Mouse (Mus musculus): ENCODE data around the gene Acvr1c. TPM values are rescaled to one million over a fixed set of nuclear protein-coding genes. Genes with fewer than 3 reads are reported as not detected.

Acvr1c gene
- polyA plus RNA-seq, 1 experiment from 2014 or later = 0.04 TPM

DNA sequence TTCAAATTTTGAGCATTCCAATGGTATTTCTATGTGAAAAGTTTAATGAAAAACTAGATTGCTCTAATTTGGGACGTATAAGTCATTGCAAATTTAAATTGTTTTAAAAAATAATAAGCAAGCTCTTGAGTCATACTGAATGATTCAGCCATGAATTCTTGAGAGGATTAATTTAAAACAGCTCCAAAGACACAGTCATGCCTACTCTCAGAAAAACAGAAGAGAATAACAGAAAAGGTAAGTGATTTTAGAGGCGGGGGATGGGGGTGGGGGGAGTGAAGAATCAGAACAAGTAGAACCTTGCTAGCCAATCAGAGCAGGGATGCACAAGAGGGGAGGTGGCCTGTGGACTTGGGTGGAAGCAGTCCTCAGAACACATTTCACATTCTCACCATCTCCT, 7.0 kb downstream of the Acvr1c start:
- Histone ChIP-seq H3K4me1 (replicated peaks; ENCODE audit: insufficient read depth, low read length) (no peaks in the 10 kb centered on the region), H3K9ac (ENCODE audit: low read depth, low read length) (no peak overlapping the region), H3K36me3 (ENCODE audit: insufficient read depth, low read length) (no peaks in the 10 kb centered on the region), H3K4me2 (ENCODE audit: low read length) (no peak overlapping the region), H3K4me3 (replicated peaks; ENCODE audit: low read depth, low read length) (no peak overlapping the region), H3K27ac (no peak overlapping the region), H3K9me3 (replicated peaks; ENCODE audit: low read length) (no peaks in the 10 kb centered on the region), H3K27me3 (ENCODE audit: insufficient read depth, low read length) (no peaks in the 10 kb centered on the region)
- no peak for ATAC-seq (replicated peaks; ENCODE audit: low FRiP score, low read depth)
- DNase-seq (ENCODE audit: low spot score) = no peak
- TF ChIP-seq CTCF (IDR thresholded peaks at IDR 0.05; ENCODE audit: low read depth) = no peak
- WGBS = 87% methylated on average over 2 of the region's 2 CpGs

DNA sequence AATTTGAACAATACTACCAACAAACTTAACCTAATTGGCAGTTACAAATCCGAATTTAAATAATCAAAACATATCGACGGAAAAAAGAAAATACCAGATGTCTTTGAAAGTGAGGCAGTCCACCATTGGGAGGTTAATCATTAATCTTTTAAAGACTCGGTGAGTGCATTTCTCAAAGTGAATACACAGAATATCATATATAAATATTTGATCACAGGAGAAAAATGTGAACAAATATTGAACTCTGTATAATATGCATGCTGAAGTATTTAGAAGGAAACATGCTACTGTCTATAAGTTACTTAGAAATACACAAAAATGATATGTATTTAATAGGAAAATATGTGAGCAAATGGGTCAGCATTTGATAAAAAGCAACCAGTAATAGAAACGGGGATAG, 21.0 kb downstream of the Acvr1c start:
- ATAC-seq (replicated peaks; ENCODE audit: low FRiP score, low read depth) = no peak
- Histone ChIP-seq H3K4me3 (replicated peaks; ENCODE audit: low read depth, low read length) (no peak overlapping the region), H3K9ac (ENCODE audit: low read depth, low read length) (no peak overlapping the region), H3K27me3 (ENCODE audit: insufficient read depth, low read length) (no peaks in the 10 kb centered on the region), H3K4me1 (replicated peaks; ENCODE audit: insufficient read depth, low read length) (no peaks in the 10 kb centered on the region), H3K36me3 (ENCODE audit: insufficient read depth, low read length) (no peaks in the 10 kb centered on the region), H3K9me3 (replicated peaks; ENCODE audit: low read length) (no peaks in the 10 kb centered on the region), H3K27ac (no peak overlapping the region), H3K4me2 (ENCODE audit: low read length) (no peak overlapping the region)
- TF ChIP-seq CTCF (IDR thresholded peaks at IDR 0.05; ENCODE audit: low read depth) = no peak
- DNase-seq (ENCODE audit: low spot score) = no peak
- 71% methylated on average over 5 of the region's 5 CpGs for WGBS

DNA sequence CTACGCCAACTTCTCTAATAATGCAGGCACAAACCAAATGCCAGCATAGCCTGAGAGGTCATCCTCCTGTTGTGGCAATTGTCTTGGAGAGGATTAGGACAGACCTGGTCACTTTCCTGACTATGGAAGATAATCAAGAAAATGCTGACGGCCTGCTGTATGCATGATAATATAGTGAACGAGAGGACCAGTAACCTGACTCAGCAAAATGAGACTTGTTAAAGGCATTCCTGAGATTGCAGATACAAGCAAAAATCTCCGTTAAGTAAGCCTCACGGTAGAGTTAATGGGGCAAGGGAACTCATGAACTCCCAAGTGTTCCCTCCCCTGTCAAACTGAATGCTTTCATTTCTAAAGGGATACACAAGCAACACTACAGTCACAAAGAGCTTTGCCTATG, 28.1 kb downstream of the Acvr1c start:
- Histone ChIP-seq H3K4me3 (replicated peaks; ENCODE audit: low read depth, low read length) (no peak overlapping the region), H3K36me3 (ENCODE audit: insufficient read depth, low read length) (no peaks in the 10 kb centered on the region), H3K27ac (no peak overlapping the region), H3K4me2 (ENCODE audit: low read length) (no peak overlapping the region), H3K9me3 (replicated peaks; ENCODE audit: low read length) (no peaks in the 10 kb centered on the region), H3K27me3 (ENCODE audit: insufficient read depth, low read length) (no peaks in the 10 kb centered on the region), H3K4me1 (replicated peaks; ENCODE audit: insufficient read depth, low read length) (no peaks in the 10 kb centered on the region), H3K9ac (ENCODE audit: low read depth, low read length) (no peak overlapping the region)
- WGBS = 64% methylated on average over 5 of the region's 5 CpGs
- no peak for DNase-seq (ENCODE audit: low spot score)
- ATAC-seq (replicated peaks; ENCODE audit: low FRiP score, low read depth) = no peak
- no peak for TF ChIP-seq CTCF (IDR thresholded peaks at IDR 0.05; ENCODE audit: low read depth)

DNA sequence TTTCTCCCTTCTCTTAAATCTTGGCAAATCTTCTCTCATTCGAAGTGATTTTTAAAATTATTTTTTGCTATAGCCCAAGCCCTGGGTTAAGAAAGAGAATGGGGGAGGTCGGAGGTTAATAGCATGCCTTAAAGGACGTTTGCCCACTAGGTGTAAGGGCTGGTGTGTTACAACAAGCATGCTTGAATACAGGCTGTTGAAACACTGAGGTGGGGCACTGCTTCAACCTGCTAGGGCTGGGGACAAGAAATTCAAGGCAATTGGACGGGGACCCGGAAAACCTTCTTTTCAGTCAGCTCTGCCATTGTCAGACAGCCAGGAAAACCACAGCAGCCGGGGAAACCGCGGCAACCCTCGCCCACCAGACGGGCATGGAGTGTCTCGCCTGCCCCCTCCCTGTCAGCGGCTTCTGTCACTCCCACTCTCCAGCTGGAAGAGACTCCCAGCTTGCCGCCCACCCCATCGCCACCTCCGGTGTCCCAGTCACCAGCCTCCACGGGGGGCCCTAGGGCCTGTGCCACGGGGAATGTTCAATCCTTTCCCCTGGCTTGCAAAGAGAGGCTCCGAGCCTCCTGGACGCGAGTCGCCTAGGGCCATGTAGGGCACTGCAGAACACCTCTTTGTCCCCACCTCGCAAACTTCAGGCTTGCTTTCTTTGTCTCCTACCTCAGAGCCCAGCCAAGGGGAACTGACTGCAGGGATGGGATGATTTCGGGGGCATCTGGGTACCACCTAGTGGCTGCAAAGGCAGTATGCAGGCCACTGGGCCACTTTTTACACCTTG, 33.4 kb downstream of the Acvr1c start:
- 17% methylated on average over 23 of the region's 23 CpGs for WGBS
- ATAC-seq (replicated peaks; ENCODE audit: low FRiP score, low read depth) (peak; percentile 83), DNase-seq (ENCODE audit: low spot score) (peak; percentile 67)
- Histone ChIP-seq H3K4me3 (replicated peaks; ENCODE audit: low read depth, low read length) (peak overlapping the region; percentile 27), H3K4me1 (replicated peaks; ENCODE audit: insufficient read depth, low read length) (no peaks in the 10 kb centered on the region), H3K9ac (ENCODE audit: low read depth, low read length) (peak overlapping the region; percentile 49), H3K27ac (no peak overlapping the region), H3K27me3 (ENCODE audit: insufficient read depth, low read length) (no peaks in the 10 kb centered on the region), H3K9me3 (replicated peaks; ENCODE audit: low read length) (no peaks in the 10 kb centered on the region), H3K4me2 (ENCODE audit: low read length) (peak overlapping the region; percentile 73), H3K36me3 (ENCODE audit: insufficient read depth, low read length) (no peaks in the 10 kb centered on the region)
- peak; percentile 71 for TF ChIP-seq CTCF (IDR thresholded peaks at IDR 0.05; ENCODE audit: low read depth)

DNA sequence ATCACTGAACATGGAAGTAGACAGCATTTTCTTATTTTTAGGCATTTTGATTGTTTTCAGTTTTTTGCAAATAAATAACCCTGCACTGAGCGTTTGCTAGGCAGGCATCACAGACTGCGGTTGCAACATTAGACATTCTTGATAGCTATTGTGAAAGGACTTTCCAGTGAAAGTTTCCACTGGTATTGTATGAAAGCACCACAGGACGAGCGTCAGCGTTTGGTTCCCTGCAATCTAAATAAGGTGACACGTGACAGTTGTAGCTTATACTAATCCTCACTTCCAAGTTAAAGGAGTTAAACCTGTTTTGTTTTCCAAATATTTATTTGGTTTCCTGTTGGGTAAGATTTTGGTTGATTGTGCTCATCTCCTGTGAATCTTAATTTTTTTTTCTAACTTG, 34.4 kb downstream of the Acvr1c start:
- H3K4me2 ChIP-seq (ENCODE audit: low read length) = no peak overlapping the region

DNA sequence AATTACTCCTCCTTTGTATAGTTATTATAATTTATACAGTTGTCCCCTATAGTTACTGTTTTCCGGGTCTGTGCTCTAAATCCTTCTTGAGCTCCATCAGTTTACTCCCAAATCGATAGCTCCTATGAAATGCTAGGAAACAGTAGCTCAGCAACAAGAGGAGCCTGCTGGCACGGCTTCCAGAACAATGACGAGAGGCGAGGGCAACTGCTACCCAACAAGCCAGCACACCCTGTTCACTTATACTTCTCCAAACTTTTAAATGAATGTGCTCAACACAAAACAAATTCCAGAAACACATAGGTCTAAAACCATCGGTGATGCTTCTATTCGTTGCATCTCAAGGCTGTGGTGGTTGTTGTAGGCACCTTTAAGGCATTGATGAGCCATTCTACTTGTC, 41.5 kb downstream of the Acvr1c start:
- WGBS = 88% methylated on average over 7 of the region's 7 CpGs
- H3K4me3 ChIP-seq (replicated peaks; ENCODE audit: low read depth, low read length) = no peak overlapping the region
- no peak for ATAC-seq (replicated peaks; ENCODE audit: low FRiP score, low read depth)

More for the DNA sequence above, 34.4 kb downstream of the Acvr1c start:
- WGBS = 90% methylated on average over 6 of the region's 6 CpGs
- DNase-seq (ENCODE audit: low spot score) (no peak), ATAC-seq (replicated peaks; ENCODE audit: low FRiP score, low read depth) (no peak)
- Histone ChIP-seq H3K9me3 (replicated peaks; ENCODE audit: low read length) (no peaks in the 10 kb centered on the region), H3K4me1 (replicated peaks; ENCODE audit: insufficient read depth, low read length) (no peaks in the 10 kb centered on the region), H3K27ac (no peak overlapping the region), H3K27me3 (ENCODE audit: insufficient read depth, low read length) (no peaks in the 10 kb centered on the region), H3K9ac (ENCODE audit: low read depth, low read length) (no peak overlapping the region), H3K36me3 (ENCODE audit: insufficient read depth, low read length) (no peaks in the 10 kb centered on the region), H3K4me3 (replicated peaks; ENCODE audit: low read depth, low read length) (no peak overlapping the region)
- TF ChIP-seq CTCF (IDR thresholded peaks at IDR 0.05; ENCODE audit: low read depth) = no peak

More for the DNA sequence above, 41.5 kb downstream of the Acvr1c start:
- Histone ChIP-seq H3K9ac (ENCODE audit: low read depth, low read length) (no peak overlapping the region), H3K4me2 (ENCODE audit: low read length) (no peak overlapping the region), H3K27me3 (ENCODE audit: insufficient read depth, low read length) (no peaks in the 10 kb centered on the region), H3K27ac (no peak overlapping the region), H3K4me1 (replicated peaks; ENCODE audit: insufficient read depth, low read length) (no peaks in the 10 kb centered on the region), H3K36me3 (ENCODE audit: insufficient read depth, low read length) (no peaks in the 10 kb centered on the region), H3K9me3 (replicated peaks; ENCODE audit: low read length) (no peaks in the 10 kb centered on the region)
- no peak for TF ChIP-seq CTCF (IDR thresholded peaks at IDR 0.05; ENCODE audit: low read depth)
- no peak for DNase-seq (ENCODE audit: low spot score)
